In genomic region chr9:91587271-91587670, GRCm38 (mm10) we compare ENCODE assay signal across 23 mouse cellular contexts.
A peak's percentile ranks its signal among the peaks of the same experiment; 100 is the strongest.
DNase-seq lines count a peak whose midpoint lies in the region; ATAC-seq and TF ChIP-seq lines count a peak whose summit lies in the region.
"Had no signal": no experiment of that assay in that cellular context is flagged by ENCODE, and none has a peak within 500 bp of the region (broad histone marks: within the 10 kb centered on the region; RNA-seq: fewer than 3 reads in every experiment).

No protein-coding gene starts in this region.

- H3K27me3 ChIP-seq in hindbrain, embryonic 16.5 days (replicated peaks; ENCODE audit: control insufficient read depth, insufficient read depth, low read length), result no peaks in the 10 kb centered on the region
- no peaks in the 10 kb centered on the region for H3K27me3 ChIP-seq in hindbrain, embryonic 13.5 days
- no peaks in the 10 kb centered on the region for H3K27me3 ChIP-seq in neural tube, embryonic 13.5 days
- H3K27me3 ChIP-seq in neural tube, embryonic 15.5 days (replicated peaks), result no peaks in the 10 kb centered on the region
- no peaks in the 10 kb centered on the region for H3K27me3 ChIP-seq in stomach, postnatal 0 days (ENCODE audit: control insufficient read depth, insufficient read depth, low read length)
- H3K27me3 ChIP-seq: embryonic facial prominence, embryonic 13.5 days had no signal

- no peak for TF ChIP-seq CTCF in stomach, postnatal 0 days (IDR thresholded peaks at IDR 0.05; ENCODE audit: low read depth)

- 76% methylated on average over 7 of the region's 7 CpGs for WGBS in hindbrain, embryonic 16.5 days
- 85% methylated on average over 7 of the region's 7 CpGs for WGBS in hindbrain, embryonic 13.5 days
- 80% methylated on average over 7 of the region's 7 CpGs for WGBS in neural tube, embryonic 13.5 days
- 69% methylated on average over 7 of the region's 7 CpGs for WGBS in neural tube, embryonic 15.5 days
- 82% methylated on average over 7 of the region's 7 CpGs for WGBS in stomach, postnatal 0 days

- H3K27ac ChIP-seq in hindbrain, embryonic 16.5 days (ENCODE audit: low read depth, low read length), result no peak overlapping the region
- H3K27ac ChIP-seq in hindbrain, embryonic 13.5 days, result no peak overlapping the region
- no peak overlapping the region for H3K27ac ChIP-seq in neural tube, embryonic 13.5 days (replicated peaks)
- H3K27ac ChIP-seq in neural tube, embryonic 15.5 days (replicated peaks), result no peak overlapping the region; the same call in 1 of the 2 replicates
- H3K27ac ChIP-seq in stomach, postnatal 0 days (replicated peaks), result no peak overlapping the region
- H3K27ac ChIP-seq: embryonic facial prominence, embryonic 13.5 days; heart, embryonic 10.5 days; hindbrain, embryonic 14.5 days had no signal

- H3K36me3 ChIP-seq in hindbrain, embryonic 16.5 days (ENCODE audit: control insufficient read depth, insufficient read depth, low read length), result no peaks in the 10 kb centered on the region
- no peaks in the 10 kb centered on the region for H3K36me3 ChIP-seq in hindbrain, embryonic 13.5 days
- no peaks in the 10 kb centered on the region for H3K36me3 ChIP-seq in neural tube, embryonic 13.5 days
- H3K36me3 ChIP-seq in neural tube, embryonic 15.5 days, result no peaks in the 10 kb centered on the region
- H3K36me3 ChIP-seq in stomach, postnatal 0 days (ENCODE audit: control insufficient read depth, insufficient read depth, low read length), result no peaks in the 10 kb centered on the region
- H3K36me3 ChIP-seq: embryonic facial prominence, embryonic 13.5 days; G1E; heart, embryonic 10.5 days had no signal

- H3K9ac ChIP-seq in hindbrain, embryonic 16.5 days (ENCODE audit: low read depth, low read length), result no peak overlapping the region
- H3K9ac ChIP-seq in hindbrain, embryonic 13.5 days, result no peak overlapping the region
- H3K9ac ChIP-seq in neural tube, embryonic 13.5 days, result no peak overlapping the region
- no peak overlapping the region for H3K9ac ChIP-seq in neural tube, embryonic 15.5 days (replicated peaks)
- no peak overlapping the region for H3K9ac ChIP-seq in stomach, postnatal 0 days (ENCODE audit: low read length)
- H3K9ac ChIP-seq: embryonic facial prominence, embryonic 13.5 days; hindbrain, embryonic 14.5 days had no signal

- peak; percentile 65; the same call in 1 of the 2 replicates for ATAC-seq in hindbrain, embryonic 16.5 days
- no peak for ATAC-seq in hindbrain, embryonic 13.5 days (ENCODE audit: low FRiP score)
- 0 out of 2 replicates have a peak, but pooled peaks have one; percentile 43 for ATAC-seq in neural tube, embryonic 13.5 days (ENCODE audit: low read depth)
- ATAC-seq in neural tube, embryonic 15.5 days (ENCODE audit: low FRiP score), result no peak; the same call in 1 of the 2 replicates
- no peak for ATAC-seq in stomach, postnatal 0 days (ENCODE audit: low FRiP score, low TSS enrichment)
- ATAC-seq: CD4-positive, CD25-positive, alpha-beta regulatory T cell, adult 4 months; inflammation-experienced regulatory T-cells, adult 6 months; intestine, postnatal 0 days had no signal

- H3K4me1 ChIP-seq in hindbrain, embryonic 16.5 days (ENCODE audit: control insufficient read depth, insufficient read depth, low read depth, low read length), result no peaks in the 10 kb centered on the region
- no peaks in the 10 kb centered on the region for H3K4me1 ChIP-seq in hindbrain, embryonic 13.5 days (replicated peaks)
- H3K4me1 ChIP-seq in neural tube, embryonic 13.5 days (replicated peaks), result 0 out of 2 replicates have a peak, but pooled peaks cover 7% of the 10 kb centered on the region
- H3K4me1 ChIP-seq in neural tube, embryonic 15.5 days, result no peaks in the 10 kb centered on the region
- no peaks in the 10 kb centered on the region for H3K4me1 ChIP-seq in stomach, postnatal 0 days (replicated peaks; ENCODE audit: control insufficient read depth, insufficient read depth)
- H3K4me1 ChIP-seq: embryonic facial prominence, embryonic 13.5 days; heart, embryonic 10.5 days had no signal

- no peak overlapping the region for H3K4me2 ChIP-seq in hindbrain, embryonic 16.5 days (ENCODE audit: low read length)
- H3K4me2 ChIP-seq in hindbrain, embryonic 13.5 days, result no peak overlapping the region
- no peak overlapping the region for H3K4me2 ChIP-seq in neural tube, embryonic 13.5 days
- H3K4me2 ChIP-seq in neural tube, embryonic 15.5 days, result no peak overlapping the region
- no peak overlapping the region for H3K4me2 ChIP-seq in stomach, postnatal 0 days (replicated peaks; ENCODE audit: low read depth)
- H3K4me2 ChIP-seq: embryonic facial prominence, embryonic 13.5 days; hindbrain, embryonic 14.5 days had no signal

- H3K9me3 ChIP-seq in hindbrain, embryonic 16.5 days (ENCODE audit: control insufficient read depth, low read length), result no peaks in the 10 kb centered on the region
- no peaks in the 10 kb centered on the region for H3K9me3 ChIP-seq in hindbrain, embryonic 13.5 days
- H3K9me3 ChIP-seq in neural tube, embryonic 13.5 days, result no peaks in the 10 kb centered on the region
- H3K9me3 ChIP-seq in neural tube, embryonic 15.5 days (replicated peaks), result no peaks in the 10 kb centered on the region
- H3K9me3 ChIP-seq in stomach, postnatal 0 days (ENCODE audit: control insufficient read depth, low read length), result no peaks in the 10 kb centered on the region
- H3K9me3 ChIP-seq: embryonic facial prominence, embryonic 13.5 days; heart, embryonic 10.5 days had no signal

- TF ChIP-seq EP300 in stomach, postnatal 0 days (optimal IDR thresholded peaks at IDR 0.05), result no peak

- DNase-seq in cerebellum, adult 8-10 months, result peak; percentile 7
- no peak for DNase-seq in cerebellum, adult 11-12 months
- DNase-seq in left cerebral cortex, postnatal 14 days (ENCODE audit: low spot score in 2 of 2), result no peak
- no peak for DNase-seq in stomach, postnatal 0 days (ENCODE audit: low spot score)
- DNase-seq: adrenal gland, adult 8-10 months; adrenal gland, postnatal 36 days; B cell, adult 2 months; cerebellum, adult 11 months; cerebellum, adult 9-11 months; gastrocnemius, postnatal 25 days; heart, adult 11 months; heart, postnatal 4 days had no signal

- intact Hi-C loops in left cerebral cortex, postnatal 14 days (cut with DNase I), result no loop called here

- H3K4me3 ChIP-seq in hindbrain, embryonic 16.5 days (ENCODE audit: low read length), result no peak overlapping the region
- no peak overlapping the region for H3K4me3 ChIP-seq in hindbrain, embryonic 13.5 days
- H3K4me3 ChIP-seq in neural tube, embryonic 13.5 days, result no peak overlapping the region
- H3K4me3 ChIP-seq in neural tube, embryonic 15.5 days (replicated peaks), result no peak overlapping the region
- no peak overlapping the region for H3K4me3 ChIP-seq in stomach, postnatal 0 days (ENCODE audit: low read depth, low read length)
- H3K4me3 ChIP-seq: embryonic facial prominence, embryonic 13.5 days; heart, embryonic 10.5 days had no signal

Comparison
In these comparisons a context has a peak if more than half of its experiments do, and no peak if none do; other contexts are left out.
1. ATAC-seq: peak in hindbrain, embryonic 16.5 days (single experiment) and neural tube, embryonic 13.5 days (single experiment); none in hindbrain, embryonic 13.5 days (single experiment), neural tube, embryonic 15.5 days (single experiment) and stomach, postnatal 0 days (single experiment).